Mouse (Mus musculus) gastrocnemius, postnatal 4 days (tissue): ENCODE results near the gene Prpf6. TPM values are rescaled to one million over a fixed set of nuclear protein-coding genes. Genes with fewer than 3 reads are reported as not detected.
A peak's percentile ranks its signal among the peaks of the same experiment; 100 is the strongest.

Source experiments
- DNase-seq, 2 experiments: peaks; one replicate each; pipeline ENCODE4 v3.0.0; 2021 to 2022; ENCODE audit warnings: low spot score in 2 of 2, mixed read lengths in 2 of 2
- long read RNA-seq, 2 experiments: library from polyadenylated mRNA; stranded (forward); transcript quantifications; one replicate each; pipeline ENCODE4 v2.0.0; 2021
- total RNA-seq, 2 experiments: library from RNA; stranded (reverse); gene quantifications; 2 replicates each; pipeline ENCODE4 v1.2.3; 2021

Prpf6 gene
- total RNA-seq, result 10 to 100 TPM; 41.9 to 43.9 TPM
- long read RNA-seq, experiment 1, transcript Prpf6-201 (21 exons, 3,054 nt), result major isoform, 30 of 40 reads
- long read RNA-seq, experiment 1, partial matches to known transcripts, result 3 of 40 reads
- long read RNA-seq, experiment 1, other reads (novel, unspliced or antisense), result 7 of 40 reads
- long read RNA-seq, experiment 2, transcript Prpf6-201 (21 exons, 3,054 nt), result major isoform, 39 of 44 reads
- long read RNA-seq, experiment 2, partial matches to known transcripts, result 1 of 44 reads
- long read RNA-seq, experiment 2, other reads (novel, unspliced or antisense), result 4 of 44 reads

DNA sequence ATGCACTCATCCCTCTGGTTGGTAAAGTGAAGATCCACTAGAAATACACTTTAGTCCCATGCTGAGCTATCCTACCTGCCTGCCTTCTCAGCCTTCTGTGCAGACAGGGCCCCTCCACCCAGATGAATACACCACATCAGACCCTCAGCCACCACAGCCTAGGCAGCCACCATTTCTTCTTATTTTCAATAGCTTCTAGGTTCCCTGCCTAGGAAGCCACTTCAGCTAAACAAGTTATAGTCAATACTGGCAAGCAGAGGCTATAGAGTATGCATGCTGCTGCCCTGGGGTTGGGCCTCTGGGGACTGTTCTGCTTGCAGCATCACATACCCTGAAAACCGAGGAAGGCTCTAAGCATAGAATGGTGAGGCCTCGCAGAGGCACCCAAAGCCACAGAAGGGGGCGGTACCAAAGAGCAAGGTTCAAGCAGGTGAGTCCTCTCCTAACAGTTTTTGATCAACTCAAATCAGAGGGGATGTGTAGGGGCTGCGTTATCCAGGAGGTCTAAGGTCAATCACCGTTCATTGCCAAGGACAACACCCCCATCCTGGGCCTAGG is at the start of gene Prpf6:
Prpf6 (plus strand) TSS at position 341 of the 558 bp plus-strand sequence.
- DNase-seq, result peak in 1 of 2 experiments; percentile 7

DNA sequence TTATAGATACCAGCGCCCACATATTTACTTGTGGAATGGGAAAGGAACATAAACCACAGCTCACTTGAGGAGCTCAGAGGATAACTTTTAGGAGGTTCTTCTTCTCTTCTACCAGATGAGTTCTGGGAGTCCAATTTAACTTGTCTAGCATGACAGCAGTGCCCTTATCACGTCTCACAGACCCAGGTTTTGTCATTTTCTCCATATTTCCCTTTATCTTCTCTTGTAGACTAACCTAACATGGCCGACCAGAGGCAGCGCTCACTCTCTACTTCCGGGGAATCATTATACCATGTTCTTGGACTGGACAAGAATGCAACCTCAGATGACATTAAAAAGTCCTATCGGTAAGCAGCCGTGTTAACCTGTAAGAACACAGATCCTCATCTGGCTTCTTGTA is 45.5 kb upstream of the Prpf6 start:
- no peak for DNase-seq

GRCm38 (mm10) chr2:181548227-181548626 is 43.4 kb upstream of the Prpf6 start:
- DNase-seq, result no peak

- no peak for DNase-seq
Observed at GRCm38 (mm10) chr2:181548682-181549081, 43.0 kb upstream of the Prpf6 start.

DNA sequence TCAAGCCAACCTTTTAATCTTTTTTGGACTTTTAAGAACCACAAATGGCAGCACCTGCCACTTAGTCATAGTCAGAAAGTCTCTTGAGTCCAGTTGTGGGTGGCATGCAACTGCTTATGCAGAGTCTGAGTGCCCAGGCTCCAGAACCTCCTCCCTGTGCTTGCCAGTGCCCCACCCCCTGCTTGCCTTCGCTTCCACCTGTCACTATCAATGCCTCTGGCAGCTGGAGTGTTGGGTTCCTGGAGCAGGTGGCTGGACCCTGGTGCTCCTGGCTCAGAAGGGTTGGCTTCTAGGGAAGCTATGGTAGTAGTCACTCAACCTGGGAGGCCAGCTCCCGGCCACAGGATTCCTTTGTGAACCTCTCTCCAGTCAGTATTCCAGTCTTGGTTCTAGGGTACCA is 41.4 kb upstream of the Prpf6 start:
- no peak for DNase-seq

- no peak for DNase-seq
Observed at GRCm38 (mm10) chr2:181553772-181554171, 37.9 kb upstream of the Prpf6 start.

- DNase-seq, result no peak
Observed at GRCm38 (mm10) chr2:181567338-181567737, 24.3 kb upstream of the Prpf6 start.

- peak in 1 of 2 experiments; percentile 52 for DNase-seq
Observed at GRCm38 (mm10) chr2:181568272-181569008, 23.2 kb upstream of the Prpf6 start.

- no peak for DNase-seq
Observed at GRCm38 (mm10) chr2:181569856-181570255, 21.8 kb upstream of the Prpf6 start.

GRCm38 (mm10) chr2:181570375-181570774 is 21.3 kb upstream of the Prpf6 start:
- no peak for DNase-seq

GRCm38 (mm10) chr2:181570921-181571595 is 20.6 kb upstream of the Prpf6 start:
- no peak for DNase-seq

DNA sequence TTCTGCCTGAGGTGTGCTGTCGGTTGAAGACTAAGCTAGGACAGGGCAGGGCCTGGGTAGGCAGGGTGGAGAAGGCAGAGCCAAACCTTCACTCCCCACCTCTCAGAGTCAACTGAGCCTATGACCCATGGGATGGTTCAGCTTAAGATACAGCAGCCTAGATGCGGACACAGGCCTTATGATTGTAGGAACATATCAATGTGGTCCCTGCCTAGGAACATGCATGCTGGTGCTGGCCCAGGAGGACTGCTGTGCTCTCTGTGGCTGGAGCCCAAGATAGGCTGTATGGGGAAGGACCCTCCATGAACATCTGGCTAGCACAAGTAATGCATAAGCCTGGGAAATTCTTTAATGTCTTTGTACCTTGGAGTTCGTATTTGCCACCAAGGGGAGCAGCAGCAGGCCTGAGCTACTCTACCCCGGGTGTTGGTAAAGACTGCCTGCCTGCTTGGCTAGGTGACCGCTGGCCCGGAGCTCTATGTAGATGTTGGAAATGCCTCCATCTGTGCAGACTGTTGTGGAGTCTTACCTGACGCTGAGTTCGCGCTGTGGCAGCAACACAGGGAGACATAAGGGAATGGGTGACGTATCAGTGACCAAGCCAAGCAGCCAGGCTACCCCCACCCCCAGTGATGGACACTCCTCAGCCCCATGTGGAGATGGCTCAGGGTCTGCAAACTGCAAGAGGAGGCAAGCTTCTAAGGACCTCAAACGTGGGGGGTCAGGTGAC is 19.6 kb upstream of the Prpf6 start:
- DNase-seq, result no peak

DNA sequence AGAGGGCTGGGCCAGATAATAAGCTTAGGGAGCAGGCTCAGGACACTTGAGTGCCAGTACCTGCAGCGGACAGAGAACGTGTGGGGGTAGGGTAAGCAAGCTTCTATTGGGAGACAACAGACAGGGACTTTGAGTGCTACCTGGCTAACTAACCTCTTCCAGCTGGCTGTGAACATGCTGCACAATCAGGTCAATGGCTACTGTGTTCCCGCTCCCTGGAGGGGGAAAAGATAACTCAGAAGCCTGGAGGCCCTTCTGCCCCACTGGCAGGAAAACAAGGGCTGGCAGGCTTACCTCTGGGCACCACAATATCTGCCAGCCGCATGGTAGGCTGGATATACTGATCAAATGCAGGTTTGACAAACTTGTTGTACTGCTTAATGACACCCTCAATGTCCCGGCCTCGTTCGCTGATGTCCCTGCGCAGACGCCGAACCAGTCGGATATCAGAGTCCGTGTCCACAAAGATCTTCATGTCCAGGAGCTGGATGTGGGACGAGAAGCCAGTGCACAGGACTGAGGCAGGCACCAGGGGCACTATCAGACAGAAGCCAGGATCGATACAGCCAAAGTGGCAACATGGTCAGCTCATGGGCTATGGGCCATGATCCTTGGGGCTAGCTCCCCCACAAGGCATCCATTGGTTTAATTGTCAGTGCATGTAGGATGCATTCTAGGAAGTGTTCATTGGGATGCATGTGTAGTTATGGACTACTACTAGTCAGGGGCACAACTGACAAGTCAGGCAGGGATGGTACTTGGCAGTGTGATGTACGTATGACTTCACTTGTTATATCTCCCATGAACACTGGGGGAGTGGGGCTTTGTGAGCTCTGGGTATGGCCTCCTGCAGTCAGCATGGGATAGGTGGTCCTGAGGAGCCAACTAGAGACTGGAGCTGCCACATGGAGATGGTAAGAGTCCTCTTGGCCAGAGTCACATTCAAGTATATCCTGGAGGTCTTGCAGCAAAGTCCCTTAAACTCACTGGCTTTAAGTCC is 18.4 kb upstream of the Prpf6 start:
- DNase-seq, result no peak

- DNase-seq, result no peak
Observed at GRCm38 (mm10) chr2:181573961-181574360, 17.7 kb upstream of the Prpf6 start.

GRCm38 (mm10) chr2:181574921-181575545 is 16.6 kb upstream of the Prpf6 start:
- DNase-seq, result no peak

DNA sequence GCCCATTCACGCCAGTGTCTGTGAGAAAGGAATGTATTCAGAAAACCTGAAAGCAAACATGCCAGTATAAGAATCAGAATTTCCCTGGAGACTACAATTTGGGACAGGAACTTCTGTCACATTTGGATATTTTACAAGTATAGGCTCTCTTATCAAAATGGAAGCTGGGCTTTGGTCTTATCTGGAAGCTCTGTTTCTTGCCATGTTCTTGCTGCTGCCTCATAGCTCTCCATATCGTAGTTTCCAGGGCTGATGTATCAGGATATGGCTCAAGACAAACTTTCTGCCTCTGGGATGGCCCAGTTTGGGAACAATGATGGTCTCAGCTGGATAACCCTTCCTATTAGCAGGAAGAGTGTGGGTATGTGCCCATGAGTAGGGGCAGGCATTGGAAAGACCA is 15.1 kb upstream of the Prpf6 start:
- DNase-seq, result no peak

DNA sequence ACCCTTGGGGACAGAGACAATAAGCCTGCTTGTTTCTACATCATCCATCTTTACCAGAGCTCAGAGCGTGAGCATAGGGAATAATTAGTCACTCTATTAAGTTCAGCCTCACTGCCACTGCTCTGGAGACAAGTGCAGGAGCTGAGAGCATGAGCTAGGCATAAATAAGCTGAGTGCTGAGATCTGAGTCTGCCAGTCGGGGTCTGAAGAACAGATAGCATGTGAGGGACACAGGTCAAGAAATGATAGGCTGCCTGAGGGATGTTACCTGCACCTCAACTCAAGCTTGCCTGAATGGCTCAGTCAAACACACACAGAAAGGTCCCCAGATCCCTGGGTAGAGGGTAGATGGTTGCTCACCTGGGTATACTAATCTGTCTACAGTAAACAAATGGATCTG is 14.5 kb upstream of the Prpf6 start:
- DNase-seq, result no peak

GRCm38 (mm10) chr2:181577981-181578581 is 13.6 kb upstream of the Prpf6 start:
- no peak for DNase-seq
